Mouse (Mus musculus): Measurements from ENCODE around the gene Abcb8. TPM values are rescaled to one million over a fixed set of nuclear protein-coding genes. Genes with fewer than 3 reads are reported as not detected.

Abcb8 gene
- polyA plus RNA-seq, 1 experiment from 2014 or later, result 80.3 TPM

DNA sequence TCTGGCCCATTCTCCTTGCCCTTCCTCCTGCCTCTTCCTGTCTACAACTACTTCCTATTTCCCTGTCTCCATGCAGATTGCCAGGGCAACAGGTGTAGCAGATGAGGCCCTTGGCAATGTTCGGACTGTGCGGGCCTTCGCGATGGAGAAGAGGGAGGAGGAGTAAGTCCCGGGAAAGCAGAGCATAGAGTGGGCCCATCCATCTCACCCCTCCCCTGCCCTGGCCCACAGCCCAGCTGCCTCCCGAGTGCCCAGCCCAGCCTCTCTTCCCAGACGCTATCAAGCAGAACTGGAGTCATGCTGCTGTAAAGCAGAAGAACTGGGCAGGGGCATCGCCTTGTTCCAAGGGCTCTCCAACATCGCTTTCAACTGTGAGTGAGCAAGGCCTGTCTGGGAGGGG lies 8.5 kb downstream of the Abcb8 start:
- Histone ChIP-seq H3K27me3 (ENCODE audit: insufficient read depth, low read length) (no peaks in the 10 kb centered on the region), H3K9ac (replicated peaks; ENCODE audit: low read length) (no peak overlapping the region), H3K4me1 (ENCODE audit: insufficient read depth, low read length) (no peaks in the 10 kb centered on the region), H3K27ac (ENCODE audit: low read length) (no peak overlapping the region), H3K9me3 (ENCODE audit: low read length) (no peaks in the 10 kb centered on the region), H3K4me3 (ENCODE audit: low read length) (no peak overlapping the region), H3K4me2 (replicated peaks; ENCODE audit: low read depth, low read length) (no peak overlapping the region), H3K36me3 (ENCODE audit: insufficient read depth, low read length) (peaks cover 17% of the 10 kb centered on the region)
- 89% methylated on average over 9 of the region's 9 CpGs for WGBS
- ATAC-seq (ENCODE audit: low FRiP score, low TSS enrichment), result no peak

DNA sequence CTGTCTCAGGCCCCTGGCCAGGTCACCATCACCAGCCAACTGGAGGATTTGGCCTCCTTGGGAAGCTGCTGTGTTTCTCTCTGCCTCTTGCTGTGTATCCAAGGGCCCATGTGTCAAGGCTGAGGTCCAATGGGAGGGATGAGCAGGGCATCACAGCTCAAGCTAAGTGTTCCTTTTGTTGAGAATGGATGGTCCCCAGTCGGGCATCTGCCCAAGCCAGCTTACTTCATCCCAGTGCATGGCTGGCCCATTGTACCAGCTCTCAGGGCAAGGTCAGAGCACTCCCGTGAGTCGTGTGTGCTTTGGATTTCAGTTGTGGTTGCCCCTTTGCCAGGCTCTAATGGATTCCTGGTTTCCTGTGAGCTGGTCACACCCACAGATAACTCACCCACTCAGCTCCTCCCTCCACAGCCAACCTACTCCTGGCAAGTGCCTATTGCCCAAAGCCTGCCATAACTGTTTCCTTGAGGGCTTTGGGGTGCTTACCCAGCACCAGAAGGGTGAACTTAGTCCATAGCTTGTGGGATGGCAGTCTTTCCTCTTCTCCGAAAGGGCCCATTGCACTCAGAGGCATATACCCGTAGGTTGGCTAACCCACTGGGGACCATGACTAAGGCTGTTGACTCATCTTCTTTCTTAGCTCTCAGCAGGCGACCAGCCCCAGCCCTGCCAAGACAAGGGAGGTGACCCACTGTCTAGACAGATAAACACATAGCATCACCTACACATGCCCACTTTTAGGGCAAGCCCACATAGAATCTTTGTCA lies 11.3 kb downstream of the Abcb8 start:
- WGBS, result 80% methylated on average over 6 of the region's 6 CpGs
- Histone ChIP-seq H3K4me3 (ENCODE audit: low read length) (no peak overlapping the region), H3K27ac (ENCODE audit: low read length) (no peak overlapping the region), H3K27me3 (ENCODE audit: insufficient read depth, low read length) (no peaks in the 10 kb centered on the region), H3K4me1 (ENCODE audit: insufficient read depth, low read length) (no peaks in the 10 kb centered on the region), H3K9ac (replicated peaks; ENCODE audit: low read length) (no peak overlapping the region), H3K9me3 (ENCODE audit: low read length) (no peaks in the 10 kb centered on the region), H3K4me2 (replicated peaks; ENCODE audit: low read depth, low read length) (no peak overlapping the region), H3K36me3 (ENCODE audit: insufficient read depth, low read length) (peaks cover 21% of the 10 kb centered on the region)
- ATAC-seq (ENCODE audit: low FRiP score, low TSS enrichment), result no peak

DNA sequence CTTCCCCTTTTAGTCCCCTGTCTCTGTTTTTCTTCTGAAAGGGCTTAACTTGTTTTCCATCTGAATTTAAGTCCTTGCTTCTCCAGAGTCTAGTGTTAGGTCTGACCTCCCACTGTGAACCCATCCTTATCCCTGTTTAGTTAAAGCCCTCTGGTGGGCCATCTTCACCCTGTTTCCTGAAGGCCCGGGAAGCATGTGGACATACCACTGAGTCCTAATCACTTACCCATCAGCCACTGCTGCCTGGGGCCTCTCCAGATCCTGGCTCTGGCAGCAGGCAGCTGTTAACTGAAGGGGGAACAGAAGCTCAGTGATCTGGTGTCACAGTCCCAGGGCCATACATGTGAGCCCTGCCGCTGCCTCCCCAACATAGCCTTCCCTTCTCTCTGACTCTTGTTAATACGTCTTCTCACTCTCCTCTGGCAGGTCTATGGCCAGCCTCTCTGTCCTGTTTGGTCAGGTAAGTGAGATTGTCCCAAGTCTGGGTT lies 12.0 kb downstream of the Abcb8 start:
- H3K4me1 ChIP-seq (ENCODE audit: insufficient read depth, low read length), result no peaks in the 10 kb centered on the region
- no peaks in the 10 kb centered on the region for H3K27me3 ChIP-seq (ENCODE audit: insufficient read depth, low read length)
- H3K4me2 ChIP-seq (replicated peaks; ENCODE audit: low read depth, low read length), result no peak overlapping the region
- no peak overlapping the region for H3K27ac ChIP-seq (ENCODE audit: low read length)
- no peaks in the 10 kb centered on the region for H3K9me3 ChIP-seq (ENCODE audit: low read length)
- no peak for ATAC-seq (ENCODE audit: low FRiP score, low TSS enrichment)
- H3K36me3 ChIP-seq (ENCODE audit: insufficient read depth, low read length), result peaks cover 21% of the 10 kb centered on the region
- no peak overlapping the region for H3K4me3 ChIP-seq (ENCODE audit: low read length)
- WGBS, result 65% methylated on average over 3 of the region's 3 CpGs
- no peak overlapping the region for H3K9ac ChIP-seq (replicated peaks; ENCODE audit: low read length)

DNA sequence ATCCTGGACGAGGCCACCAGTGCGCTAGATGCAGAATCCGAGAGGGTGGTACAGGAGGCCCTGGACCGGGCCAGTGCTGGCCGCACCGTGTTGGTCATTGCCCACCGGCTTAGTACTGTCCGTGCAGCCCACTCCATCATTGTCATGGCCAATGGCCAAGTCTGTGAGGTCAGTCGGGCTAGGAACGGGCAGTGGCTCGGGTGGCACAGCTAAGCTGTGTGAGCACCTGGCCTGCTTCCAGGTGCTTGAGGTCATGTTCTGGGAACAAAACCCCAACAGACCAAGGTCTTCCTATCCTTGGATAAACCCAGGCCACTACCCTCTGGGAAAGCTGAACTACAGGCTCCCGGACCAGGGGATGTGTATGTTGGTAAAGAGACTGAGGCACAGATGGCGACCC lies 15.2 kb downstream of the Abcb8 start:
- Histone ChIP-seq H3K4me2 (replicated peaks; ENCODE audit: low read depth, low read length) (no peak overlapping the region), H3K9ac (replicated peaks; ENCODE audit: low read length) (no peak overlapping the region), H3K9me3 (ENCODE audit: low read length) (no peaks in the 10 kb centered on the region), H3K4me3 (ENCODE audit: low read length) (no peak overlapping the region), H3K27ac (ENCODE audit: low read length) (no peak overlapping the region), H3K27me3 (ENCODE audit: insufficient read depth, low read length) (no peaks in the 10 kb centered on the region), H3K36me3 (ENCODE audit: insufficient read depth, low read length) (peaks cover 16% of the 10 kb centered on the region), H3K4me1 (ENCODE audit: insufficient read depth, low read length) (peaks cover 10% of the 10 kb centered on the region)
- no peak; the same call in 1 of the 2 replicates for ATAC-seq (ENCODE audit: low FRiP score, low TSS enrichment)
- WGBS, result 92% methylated on average over 13 of the region's 13 CpGs

DNA sequence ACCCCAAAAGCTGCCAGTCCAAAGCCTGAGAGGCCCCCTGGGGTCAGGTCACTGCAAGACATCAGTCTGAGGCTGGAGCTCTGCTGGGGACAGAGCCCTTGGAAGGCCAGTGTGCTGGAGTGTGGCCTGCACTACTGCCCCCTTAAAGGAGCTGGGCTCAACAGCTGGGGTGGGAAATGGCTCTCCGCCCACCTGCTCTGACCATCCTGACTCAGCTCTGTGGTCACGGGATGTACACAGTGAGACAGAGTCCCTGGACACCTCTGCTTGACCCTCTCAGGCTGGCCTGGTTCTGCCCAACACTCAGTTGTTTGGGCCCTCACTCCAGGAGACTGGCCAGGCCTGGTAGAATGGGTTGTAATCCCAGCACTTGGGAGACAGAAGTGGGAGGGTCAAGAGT lies 16.0 kb downstream of the Abcb8 start:
- Histone ChIP-seq H3K4me1 (ENCODE audit: insufficient read depth, low read length) (peaks cover 13% of the 10 kb centered on the region), H3K4me3 (ENCODE audit: low read length) (no peak overlapping the region)
- 76% methylated on average over 2 of the region's 2 CpGs for WGBS

DNA sequence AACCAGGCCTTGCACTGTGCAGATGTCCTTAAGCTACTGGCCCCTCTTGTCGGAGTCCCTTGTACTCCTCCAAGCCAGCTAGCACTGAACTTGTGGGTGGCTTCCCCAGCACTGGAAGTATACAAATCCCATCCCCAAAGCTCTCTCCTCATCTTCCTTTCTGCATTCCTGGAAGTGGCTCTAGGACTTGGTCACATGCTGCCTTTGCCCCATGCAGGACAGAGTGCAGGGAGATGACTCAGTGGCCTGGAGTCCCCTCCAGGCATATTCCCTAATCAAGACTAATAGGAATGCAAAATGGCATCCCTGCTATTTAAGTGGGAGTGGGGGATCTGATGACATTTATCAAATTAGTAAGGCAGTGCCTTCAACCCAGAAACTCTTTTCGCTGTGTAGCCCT lies 18.6 kb downstream of the Abcb8 start:
- 93% methylated on average over 2 of the region's 2 CpGs for WGBS
- ATAC-seq (ENCODE audit: low FRiP score, low TSS enrichment), result no peak
- Histone ChIP-seq H3K9me3 (ENCODE audit: low read length) (no peaks in the 10 kb centered on the region), H3K27ac (ENCODE audit: low read length) (no peak overlapping the region), H3K36me3 (ENCODE audit: insufficient read depth, low read length) (peaks cover 3% of the 10 kb centered on the region; the same call in 1 of the 2 replicates), H3K27me3 (ENCODE audit: insufficient read depth, low read length) (no peaks in the 10 kb centered on the region), H3K4me1 (ENCODE audit: insufficient read depth, low read length) (peaks cover 21% of the 10 kb centered on the region), H3K4me2 (replicated peaks; ENCODE audit: low read depth, low read length) (no peak overlapping the region), H3K9ac (replicated peaks; ENCODE audit: low read length) (no peak overlapping the region), H3K4me3 (ENCODE audit: low read length) (no peak overlapping the region)

More for the DNA sequence above, 16.0 kb downstream of the Abcb8 start:
- Histone ChIP-seq H3K27ac (ENCODE audit: low read length) (no peak overlapping the region), H3K9ac (replicated peaks; ENCODE audit: low read length) (no peak overlapping the region), H3K4me2 (replicated peaks; ENCODE audit: low read depth, low read length) (no peak overlapping the region), H3K27me3 (ENCODE audit: insufficient read depth, low read length) (no peaks in the 10 kb centered on the region), H3K36me3 (ENCODE audit: insufficient read depth, low read length) (peaks cover 16% of the 10 kb centered on the region), H3K9me3 (ENCODE audit: low read length) (no peaks in the 10 kb centered on the region)
- no peak for ATAC-seq (ENCODE audit: low FRiP score, low TSS enrichment)

DNA sequence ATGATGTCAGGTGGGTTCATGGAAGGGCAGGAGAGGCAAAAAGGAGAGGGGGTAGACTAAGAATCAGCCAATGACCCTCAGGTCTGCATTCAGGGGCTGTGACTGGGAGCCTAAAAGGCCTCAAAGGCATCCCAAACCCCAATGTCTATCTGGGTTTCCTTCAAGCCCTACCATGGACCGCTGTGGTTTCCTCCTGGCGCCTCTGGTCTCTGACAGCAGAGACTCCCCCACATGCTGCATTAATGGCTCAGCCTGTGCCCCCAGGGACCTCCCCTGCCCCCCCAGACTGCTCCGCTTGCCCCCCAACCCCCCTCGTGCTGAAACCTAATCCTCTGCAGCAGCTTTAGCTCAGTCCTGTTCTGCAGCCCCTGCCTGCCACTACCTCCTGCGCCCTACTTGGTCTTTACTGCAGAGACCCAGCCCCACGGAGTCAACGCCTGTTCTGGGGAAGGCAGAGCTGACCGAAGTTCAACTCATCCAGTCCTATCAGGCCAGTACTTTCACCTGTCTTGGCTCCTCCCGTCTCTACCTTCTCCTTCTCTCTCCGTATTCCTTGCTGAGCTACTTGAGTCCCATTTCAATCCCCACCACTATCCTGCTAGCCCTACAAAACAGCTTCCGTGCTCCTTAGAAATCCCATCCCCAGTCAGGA lies 19.7 kb downstream of the Abcb8 start, which contains the start of gene Asic3:
Asic3 (plus strand) TSS at position 351 of the 652 bp plus-strand sequence.
- Histone ChIP-seq H3K27me3 (ENCODE audit: insufficient read depth, low read length) (no peaks in the 10 kb centered on the region), H3K4me3 (ENCODE audit: low read length) (no peak within 1 kb of the TSS), H3K4me1 (ENCODE audit: insufficient read depth, low read length) (peaks cover 21% of the 10 kb centered on the region), H3K36me3 (ENCODE audit: insufficient read depth, low read length) (no peaks in the 10 kb centered on the region; the same call in 1 of the 2 replicates), H3K4me2 (replicated peaks; ENCODE audit: low read depth, low read length) (0 out of 2 replicates have a peak within 1 kb of the TSS, but pooled peaks have one; percentile 10), H3K27ac (ENCODE audit: low read length) (no peak within 1 kb of the TSS), H3K9ac (replicated peaks; ENCODE audit: low read length) (peak within 1 kb of the TSS; percentile 19; the same call in 1 of the 2 replicates), H3K9me3 (ENCODE audit: low read length) (no peaks in the 10 kb centered on the region)
- ATAC-seq (ENCODE audit: low FRiP score, low TSS enrichment), result peak; percentile 39; the same call in 1 of the 2 replicates
- 16% methylated on average over 11 of the region's 11 CpGs for WGBS

DNA sequence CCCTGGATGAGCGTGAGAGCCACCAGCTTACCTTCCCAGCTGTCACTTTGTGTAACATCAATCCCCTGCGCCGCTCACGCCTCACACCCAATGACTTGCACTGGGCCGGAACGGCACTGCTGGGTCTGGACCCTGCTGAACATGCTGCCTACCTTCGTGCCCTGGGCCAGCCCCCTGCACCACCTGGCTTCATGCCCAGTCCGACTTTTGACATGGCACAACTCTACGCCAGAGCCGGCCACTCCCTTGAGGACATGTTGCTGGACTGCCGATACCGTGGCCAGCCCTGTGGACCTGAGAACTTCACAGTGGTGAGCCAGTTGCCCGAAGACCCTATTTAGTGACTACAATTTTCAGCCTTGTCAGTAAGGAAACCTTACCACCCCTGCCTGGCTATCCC lies 20.5 kb downstream of the Abcb8 start:
- Histone ChIP-seq H3K4me1 (ENCODE audit: insufficient read depth, low read length) (peaks cover 21% of the 10 kb centered on the region), H3K36me3 (ENCODE audit: insufficient read depth, low read length) (0 out of 2 replicates have a peak, but pooled peaks cover 1% of the 10 kb centered on the region), H3K9ac (replicated peaks; ENCODE audit: low read length) (no peak overlapping the region), H3K4me2 (replicated peaks; ENCODE audit: low read depth, low read length) (0 out of 2 replicates have a peak overlapping the region, but pooled peaks have one; percentile 10), H3K9me3 (ENCODE audit: low read length) (no peaks in the 10 kb centered on the region), H3K4me3 (ENCODE audit: low read length) (no peak overlapping the region), H3K27me3 (ENCODE audit: insufficient read depth, low read length) (no peaks in the 10 kb centered on the region), H3K27ac (ENCODE audit: low read length) (no peak overlapping the region)
- ATAC-seq (ENCODE audit: low FRiP score, low TSS enrichment), result no peak
- 64% methylated on average over 13 of the region's 13 CpGs for WGBS

DNA sequence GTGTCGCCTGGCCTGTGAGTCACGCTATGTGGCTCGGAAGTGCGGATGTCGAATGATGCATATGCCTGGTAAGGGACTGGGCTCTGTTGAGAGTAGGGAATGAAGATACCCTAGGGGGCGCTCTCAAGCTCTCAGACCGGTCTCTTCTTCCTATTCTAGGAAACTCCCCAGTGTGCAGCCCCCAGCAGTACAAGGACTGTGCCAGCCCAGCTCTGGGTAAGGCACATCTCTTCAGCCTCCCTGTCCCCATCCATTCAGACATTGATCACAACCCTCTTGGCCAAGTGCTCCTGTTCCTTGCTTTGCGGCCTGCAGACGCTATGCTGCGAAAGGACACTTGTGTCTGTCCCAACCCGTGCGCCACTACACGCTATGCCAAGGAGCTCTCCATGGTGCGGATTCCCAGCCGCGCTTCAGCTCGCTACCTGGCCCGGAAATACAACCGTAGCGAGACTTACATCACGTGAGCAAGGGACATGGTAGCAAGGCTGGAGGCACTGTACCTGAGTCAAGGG lies 22.8 kb downstream of the Abcb8 start:
- WGBS, result 4% methylated on average over 21 of the region's 21 CpGs
- H3K4me2 ChIP-seq (replicated peaks; ENCODE audit: low read depth, low read length), result 0 out of 2 replicates have a peak overlapping the region, but pooled peaks have one; percentile 20
- H3K27me3 ChIP-seq (ENCODE audit: insufficient read depth, low read length), result no peaks in the 10 kb centered on the region
- H3K4me3 ChIP-seq (ENCODE audit: low read length), result no peak overlapping the region
- H3K9ac ChIP-seq (replicated peaks; ENCODE audit: low read length), result no peak overlapping the region
- H3K36me3 ChIP-seq (ENCODE audit: insufficient read depth, low read length), result peaks cover 11% of the 10 kb centered on the region
- H3K4me1 ChIP-seq (ENCODE audit: insufficient read depth, low read length), result peaks cover 21% of the 10 kb centered on the region
- peak; percentile 55 for ATAC-seq (ENCODE audit: low FRiP score, low TSS enrichment)
- no peaks in the 10 kb centered on the region for H3K9me3 ChIP-seq (ENCODE audit: low read length)
- H3K27ac ChIP-seq (ENCODE audit: low read length), result no peak overlapping the region
